Mouse (Mus musculus) MEL (cell line): ENCODE measurements at regions not wholly inside any gene's neighbourhood (a gene's known extent, or its start where the extent isn't known, plus 50 kb on each side); places are given as distances from the start of the nearest gene placed in this dataset.

Source experiments
- CTCF ChIP-seq, 3 experiments: IDR thresholded peaks in 2 of 3; conservative IDR thresholded peaks in 1 of 3; 2 replicates each; pipeline ENCODE4 v1.5.1; 2011 to 2012; ENCODE audit warnings: low read length in 3 of 3, low read depth in 2 of 3, mild to moderate bottlenecking in 2 of 3, improper control_type of control experiment in 1 of 3, inconsistent platforms in 1 of 3, mixed read lengths in 1 of 3, moderate library complexity in 1 of 3; ENCODE audit not compliant: control insufficient read depth in 1 of 3, insufficient read depth in 1 of 3, poor library complexity in 1 of 3, severe bottlenecking in 1 of 3
- E2F4 ChIP-seq: IDR thresholded peaks from 2 replicates; pipeline ENCODE4 v1.6.1; 2011; ENCODE audit warnings: low read depth, low read length, improper control_type of control experiment, borderline replicate concordance
- EP300 ChIP-seq, 2 experiments: IDR thresholded peaks; 2 replicates each; pipeline ENCODE4 v1.6.1; 2011; ENCODE audit warnings: improper control_type of control experiment in 2 of 2, low read length in 2 of 2, low read depth in 1 of 2, mild to moderate bottlenecking in 1 of 2
- GABPA ChIP-seq: IDR thresholded peaks from 2 replicates; pipeline ENCODE4 v1.6.1; 2012; ENCODE audit warnings: low read depth, mild to moderate bottlenecking, inconsistent platforms, low read length, improper control_type of control experiment, moderate library complexity
- KAT2A ChIP-seq: conservative IDR thresholded peaks from 2 replicates; pipeline ENCODE4 v1.6.1; 2012; ENCODE audit warnings: low read depth, low read length, improper control_type of control experiment, inconsistent platforms
- MAZ ChIP-seq: IDR thresholded peaks from 2 replicates; pipeline ENCODE4 v1.6.1; 2012; ENCODE audit warnings: low read depth, mild to moderate bottlenecking, inconsistent platforms, low read length, improper control_type of control experiment
- MXI1 ChIP-seq: IDR thresholded peaks from 2 replicates; pipeline ENCODE4 v1.6.1; 2011; ENCODE audit warnings: mild to moderate bottlenecking, low read depth, low read length, improper control_type of control experiment
- POLR2A ChIP-seq, 2 experiments: IDR thresholded peaks; 2 replicates each; pipeline ENCODE4 v1.6.1; 2011 to 2012; ENCODE audit warnings: low read length in 2 of 2, mild to moderate bottlenecking in 2 of 2, control low read depth in 1 of 2, improper control_type of control experiment in 1 of 2, low read depth in 1 of 2, moderate library complexity in 1 of 2; ENCODE audit not compliant: control insufficient read depth in 1 of 2, insufficient read depth in 1 of 2, poor library complexity in 1 of 2
- POLR2AphosphoS2 ChIP-seq: IDR thresholded peaks from 2 replicates; pipeline ENCODE4 v1.6.1; 2011; ENCODE audit warnings: low read length, improper control_type of control experiment
- TAL1 ChIP-seq: IDR thresholded peaks from 2 replicates; pipeline ENCODE4 v1.6.1; 2012; ENCODE audit warnings: mild to moderate bottlenecking, inconsistent platforms, low read length, moderate library complexity, mixed read lengths
- USF2 ChIP-seq, 2 experiments: IDR thresholded peaks; 2 replicates each; pipeline ENCODE4 v1.6.1; 2011 to 2012; ENCODE audit warnings: improper control_type of control experiment in 2 of 2, low read length in 2 of 2, borderline replicate concordance in 1 of 2, inconsistent platforms in 1 of 2, low read depth in 1 of 2, mild to moderate bottlenecking in 1 of 2; ENCODE audit not compliant: insufficient read depth in 1 of 2
- ZKSCAN1 ChIP-seq: IDR thresholded peaks from 2 replicates; pipeline ENCODE4 v1.6.1; 2012; ENCODE audit warnings: low read depth, mild to moderate bottlenecking, inconsistent platforms, low read length, improper control_type of control experiment, moderate library complexity
- ZMIZ1 ChIP-seq: IDR thresholded peaks from 2 replicates; pipeline ENCODE4 v1.6.1; 2012; ENCODE audit warnings: low read depth, mild to moderate bottlenecking, inconsistent platforms, low read length, improper control_type of control experiment, moderate library complexity

DNA sequence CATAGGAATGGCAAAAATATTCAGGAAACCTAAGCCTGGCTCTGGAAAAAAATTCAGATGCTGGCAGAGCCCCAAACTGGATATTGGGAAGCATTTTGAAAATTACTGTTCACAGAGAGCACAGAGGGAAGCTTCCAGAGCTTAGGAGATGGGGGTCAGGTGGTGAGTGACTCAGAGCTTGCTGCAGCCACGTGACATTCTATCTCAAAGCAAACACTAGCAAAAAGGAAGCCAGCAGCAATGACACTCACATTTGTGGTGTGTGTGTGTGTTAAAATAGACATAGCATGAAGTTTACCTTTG lies 58.6 kb upstream of the Mkln1 start:
- TF ChIP-seq CTCF (IDR thresholded peaks at IDR 0.05 in 2 of 3, conservative IDR thresholded peaks at IDR 0.05 in 1 of 3; ENCODE audit: control insufficient read depth in 1 of 3, insufficient read depth in 1 of 3, low read depth in 2 of 3, low read length in 3 of 3, poor library complexity in 1 of 3, severe bottlenecking in 1 of 3) (no peak), POLR2A (IDR thresholded peaks at IDR 0.05; ENCODE audit: control insufficient read depth in 1 of 2, insufficient read depth in 1 of 2, low read depth in 1 of 2, low read length in 2 of 2, poor library complexity in 1 of 2) (no peak), USF2 (IDR thresholded peaks at IDR 0.05; ENCODE audit: borderline replicate concordance in 1 of 2, insufficient read depth in 1 of 2, low read depth in 1 of 2, low read length in 2 of 2) (0 out of 4 replicates have a peak, but pooled peaks of 1 of the 2 experiments have one; percentile 26), E2F4 (no peak), KAT2A (no peak), MAZ (no peak), GABPA (no peak), ZKSCAN1 (no peak), EP300 (IDR thresholded peaks at IDR 0.05; ENCODE audit: low read depth in 1 of 2, low read length in 2 of 2) (no peak), TAL1 (no peak), ZMIZ1 (no peak), MXI1 (no peak), POLR2AphosphoS2 (no peak)
